Mouse (Mus musculus) forebrain, postnatal 0 days (tissue): Measurements from ENCODE around the gene Efna1. TPM values are rescaled to one million over a fixed set of nuclear protein-coding genes. Genes with fewer than 3 reads are reported as not detected.

Experiments
- ATAC-seq: fragments of 200-750 bp; cut with Nextera tagmentation; 2 replicates; pipeline ENCODE4 v1.8.0; 2017; ENCODE audit warnings: mild to moderate bottlenecking, moderate library complexity
- DNase-seq: peaks from one replicate; pipeline ENCODE4 v3.0.0-alpha.2; 2015
- H3K27ac ChIP-seq: fragments of 300-500 bp; sonication (generic); 2 replicates; pipeline ENCODE4 v1.5.1; 2014; ENCODE audit warnings: low read depth, mild to moderate bottlenecking, antibody characterized with exemption, low read length, moderate library complexity, mixed read lengths
- H3K27me3 ChIP-seq: fragments of 300-500 bp; sonication (generic); 2 replicates; pipeline ENCODE4 v1.6.1; 2014; ENCODE audit warnings: mild to moderate bottlenecking, low read length, mixed read lengths; ENCODE audit not compliant: insufficient read depth
- H3K36me3 ChIP-seq: fragments of 300-500 bp; sonication (generic); 2 replicates; pipeline ENCODE4 v1.6.1; 2014; ENCODE audit warnings: mild to moderate bottlenecking, moderate library complexity; ENCODE audit not compliant: insufficient read depth
- H3K4me1 ChIP-seq: fragments of 300-500 bp; sonication (generic); 2 replicates; pipeline ENCODE4 v1.6.1; 2014; ENCODE audit warnings: antibody characterized with exemption; ENCODE audit not compliant: insufficient read depth
- H3K4me2 ChIP-seq: fragments of 300-500 bp; sonication (generic); 2 replicates; pipeline ENCODE4 v1.6.1; 2014; ENCODE audit warnings: low read depth, mild to moderate bottlenecking, moderate library complexity
- H3K4me3 ChIP-seq: fragments of 300-500 bp; sonication (generic); 2 replicates; pipeline ENCODE4 v1.5.1; 2014; ENCODE audit warnings: low read depth, low read length, mixed read lengths
- H3K9ac ChIP-seq: fragments of 300-500 bp; sonication (generic); 2 replicates; pipeline ENCODE4 v1.6.1; 2014; ENCODE audit warnings: mild to moderate bottlenecking
- H3K9me3 ChIP-seq: fragments of 300-500 bp; sonication (generic); 2 replicates; pipeline ENCODE4 v1.6.1; 2016; ENCODE audit warnings: low read length
- CTCF ChIP-seq: sonication (generic); IDR thresholded peaks from 2 replicates; pipeline ENCODE4 v1.5.1; 2016; ENCODE audit warnings: antibody characterized with exemption, control low read depth, low read depth
- WGBS: fragments of 180-500 bp; shearing (Covaris S2); extraction: QIAGEN DNeasy Blood & Tissue Kit; methylation state at CpG from one replicate; pipeline ENCODE4 v1.1.7; 2014; 5-methylcytosine and 5-hydroxymethylcytosine counted together
- polyA plus RNA-seq: library from polyadenylated mRNA; unstranded; fragments of >200 nt; fragmentation: Nextera tagmentation; extraction: Ambion mirVana; gene quantifications from 2 replicates; pipeline ENCODE4 v1.2.1, GENCODE M21; 2015
- total RNA-seq: library from RNA; depleted of rRNA; stranded (reverse); fragments of >200 nt; gene quantifications from 2 replicates; pipeline ENCODE4 v1.2.3, GENCODE M21; 2014; rRNA removed

Efna1 gene
- total RNA-seq (5.5 and 8.4 TPM in 2 replicates), polyA plus RNA-seq (10.8 and 11.1 TPM in 2 replicates)

DNA sequence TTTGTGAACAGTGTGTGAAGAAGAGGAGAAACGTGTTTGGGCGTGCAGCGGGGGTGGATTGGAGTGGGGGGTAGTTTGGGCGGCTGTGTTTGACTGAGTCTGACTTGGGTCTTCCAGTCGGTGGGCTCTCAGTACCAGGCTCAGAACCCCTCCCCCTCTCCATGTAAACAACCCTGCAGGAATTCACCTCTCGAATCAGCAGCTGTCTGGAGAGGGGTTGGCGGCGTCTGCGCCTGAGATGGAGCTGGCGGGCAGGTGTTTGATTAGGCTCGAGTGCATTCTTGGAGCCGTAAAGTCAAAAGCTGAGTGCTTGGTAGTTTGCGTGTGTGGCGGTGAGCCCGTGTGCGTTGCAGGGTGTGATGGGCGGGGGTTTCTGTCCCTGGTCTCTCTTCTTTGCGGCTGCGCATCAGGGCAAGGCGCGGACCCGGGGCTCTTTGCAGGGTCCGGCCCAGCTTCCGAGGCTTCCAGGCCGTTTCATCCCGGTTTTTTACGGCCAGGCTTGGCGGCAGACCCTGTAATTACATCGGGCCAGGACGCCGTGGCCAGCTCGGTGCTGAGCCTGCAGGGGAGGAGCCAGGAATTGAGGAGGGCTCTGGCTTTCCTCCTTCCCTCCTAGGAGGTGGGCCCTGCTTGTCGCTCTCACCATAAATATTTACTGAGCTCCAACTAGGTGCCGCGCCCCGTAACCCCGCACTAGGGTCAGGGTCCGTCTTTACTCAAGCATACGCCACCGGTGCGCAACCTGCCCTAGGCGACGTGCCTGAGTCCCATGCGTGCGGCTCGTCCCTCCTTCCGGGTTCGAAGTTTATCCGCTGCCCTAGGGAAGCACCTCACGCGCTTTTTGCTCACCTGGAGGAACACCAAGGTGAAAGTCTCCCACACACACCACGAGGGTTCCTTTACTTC is at the start of gene Efna1:
Gene Efna1, minus strand, starts transcription at position 537 of the 906 bp plus-strand sequence.
- Histone ChIP-seq H3K9ac (peak within 1 kb of the TSS; percentile 59), H3K4me1 (0 out of 2 replicates have a peak, but pooled peaks cover 9% of the 10 kb centered on the region), H3K9me3 (no peaks in the 10 kb centered on the region), H3K36me3 (no peaks in the 10 kb centered on the region), H3K27ac (peak within 1 kb of the TSS; percentile 59), H3K4me2 (peak within 1 kb of the TSS; percentile 91), H3K27me3 (no peaks in the 10 kb centered on the region), H3K4me3 (peak within 1 kb of the TSS; percentile 49)
- ATAC-seq (peak; percentile 17), DNase-seq (peak; percentile 61)
- 3% methylated on average over 49 of the region's 52 CpGs for WGBS
- TF ChIP-seq CTCF, result peak; percentile 19; the same call in 1 of the 2 replicates

DNA sequence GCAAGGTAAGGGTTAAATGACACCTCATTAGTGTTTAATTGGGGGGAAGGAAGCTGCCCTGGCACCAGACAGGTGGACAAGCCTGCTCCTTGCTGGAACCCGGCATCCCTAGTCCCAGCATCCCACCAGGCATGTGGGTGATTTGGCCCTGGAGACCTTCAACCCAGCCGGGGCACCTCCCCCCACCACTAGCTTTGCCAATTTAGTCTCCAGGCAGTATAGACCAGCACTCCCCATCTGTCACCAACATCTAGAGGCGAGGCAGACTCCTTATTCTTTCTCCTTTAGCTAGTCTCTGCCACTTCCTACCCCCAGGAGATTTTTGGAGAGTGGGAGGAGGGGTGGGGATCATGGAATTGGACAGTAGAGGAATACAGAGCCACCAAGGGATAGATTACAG is 49.4 kb upstream of the Efna1 start:
- H3K27ac ChIP-seq, result no peak overlapping the region
- no peak for TF ChIP-seq CTCF
- H3K4me2 ChIP-seq, result no peak overlapping the region
- DNase-seq (no peak), ATAC-seq (no peak)
- H3K9me3 ChIP-seq, result no peaks in the 10 kb centered on the region
- H3K4me1 ChIP-seq, result peaks cover 9% of the 10 kb centered on the region
- no peak overlapping the region for H3K4me3 ChIP-seq
- no peak overlapping the region for H3K9ac ChIP-seq
- 39% methylated on average over 3 of the region's 3 CpGs for WGBS
- no peaks in the 10 kb centered on the region for H3K27me3 ChIP-seq
- peaks cover 9% of the 10 kb centered on the region for H3K36me3 ChIP-seq

DNA sequence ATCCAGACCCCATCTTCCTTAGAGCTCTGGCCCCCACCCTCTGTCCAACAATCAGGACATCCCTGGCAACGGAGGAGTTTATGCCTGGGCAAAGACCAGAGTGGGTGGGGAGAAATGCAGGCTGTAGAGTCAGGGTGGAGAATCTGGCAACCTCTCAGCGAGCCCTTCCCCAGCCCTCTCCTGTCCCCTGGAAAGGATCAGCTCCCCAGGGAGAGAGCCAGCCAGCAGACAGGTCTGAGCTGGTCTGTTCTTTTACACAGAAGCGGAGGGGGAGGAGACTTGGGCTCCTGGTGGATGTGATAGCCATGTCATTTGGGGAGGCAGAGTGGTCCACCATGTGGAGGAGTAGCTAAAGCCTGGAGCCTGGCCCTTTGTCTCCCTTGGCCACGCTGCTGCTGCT is 47.7 kb upstream of the Efna1 start:
- Histone ChIP-seq H3K27me3 (no peaks in the 10 kb centered on the region), H3K4me2 (no peak overlapping the region), H3K4me3 (no peak overlapping the region), H3K9ac (no peak overlapping the region), H3K4me1 (peaks cover 9% of the 10 kb centered on the region), H3K9me3 (no peaks in the 10 kb centered on the region), H3K36me3 (peaks cover 3% of the 10 kb centered on the region; the same call in 1 of the 2 replicates), H3K27ac (no peak overlapping the region)
- WGBS, result 25% methylated on average over 4 of the region's 4 CpGs
- ATAC-seq, result no peak
- no peak for DNase-seq
- TF ChIP-seq CTCF, result no peak

DNA sequence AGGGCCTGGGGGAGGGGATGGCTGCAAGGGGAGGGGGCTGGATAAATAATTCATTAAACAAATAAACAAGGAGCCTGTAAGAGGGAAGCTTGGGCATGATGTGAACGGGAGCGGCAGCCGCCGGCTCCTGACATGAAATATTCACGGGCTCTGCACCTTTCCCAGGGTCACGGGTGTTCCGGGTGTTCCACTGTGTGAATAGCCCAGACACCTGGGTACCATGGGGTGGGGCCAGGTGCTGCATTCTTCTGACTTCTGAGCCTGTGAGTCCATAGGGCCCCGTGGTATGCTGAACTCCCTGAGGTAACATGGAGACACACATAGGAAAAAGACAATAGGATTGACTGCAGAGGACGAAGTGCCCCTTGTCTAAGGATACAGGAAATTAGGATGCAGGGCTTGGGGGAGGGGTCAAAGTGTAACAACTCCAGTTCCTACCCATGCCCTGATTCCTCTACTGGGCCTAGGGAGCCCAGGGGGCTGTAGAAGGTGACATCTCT is 46.5 kb upstream of the Efna1 start:
- no peak overlapping the region for H3K4me2 ChIP-seq
- no peak for DNase-seq
- no peak for TF ChIP-seq CTCF
- H3K4me3 ChIP-seq, result no peak overlapping the region
- H3K36me3 ChIP-seq, result no peaks in the 10 kb centered on the region
- H3K27me3 ChIP-seq, result no peaks in the 10 kb centered on the region
- no peak overlapping the region for H3K27ac ChIP-seq
- WGBS, result 63% methylated on average over 9 of the region's 9 CpGs
- no peak overlapping the region for H3K9ac ChIP-seq
- no peak for ATAC-seq
- peaks cover 3% of the 10 kb centered on the region; the same call in 1 of the 2 replicates for H3K4me1 ChIP-seq
- no peaks in the 10 kb centered on the region for H3K9me3 ChIP-seq

DNA sequence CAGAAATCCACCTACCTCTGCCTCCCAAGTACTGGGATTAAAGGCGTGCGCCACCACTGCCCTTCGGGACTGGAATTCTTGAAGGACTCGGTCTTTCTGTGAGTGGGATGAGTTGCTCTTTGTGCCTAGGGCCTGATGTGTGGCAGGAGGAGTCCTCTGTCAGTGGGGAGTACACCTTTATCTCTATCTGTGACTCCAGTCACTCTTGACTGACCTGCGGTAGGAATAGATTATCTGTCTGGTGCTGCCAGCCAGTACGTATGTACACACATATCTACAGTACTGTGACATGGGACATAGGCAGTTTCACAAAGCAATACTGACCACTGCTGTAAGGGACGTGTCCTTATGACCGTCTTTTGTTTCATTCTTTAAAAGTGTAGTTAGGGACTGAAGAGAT is 44.9 kb upstream of the Efna1 start:
- H3K9me3 ChIP-seq, result no peaks in the 10 kb centered on the region
- no peaks in the 10 kb centered on the region for H3K27me3 ChIP-seq
- ATAC-seq (no peak), DNase-seq (no peak)
- H3K27ac ChIP-seq, result no peak overlapping the region
- H3K9ac ChIP-seq, result no peak overlapping the region
- no peak for TF ChIP-seq CTCF
- 92% methylated on average over 8 of the region's 8 CpGs for WGBS
- H3K4me3 ChIP-seq, result no peak overlapping the region
- H3K4me2 ChIP-seq, result no peak overlapping the region
- no peaks in the 10 kb centered on the region for H3K4me1 ChIP-seq
- H3K36me3 ChIP-seq, result no peaks in the 10 kb centered on the region

DNA sequence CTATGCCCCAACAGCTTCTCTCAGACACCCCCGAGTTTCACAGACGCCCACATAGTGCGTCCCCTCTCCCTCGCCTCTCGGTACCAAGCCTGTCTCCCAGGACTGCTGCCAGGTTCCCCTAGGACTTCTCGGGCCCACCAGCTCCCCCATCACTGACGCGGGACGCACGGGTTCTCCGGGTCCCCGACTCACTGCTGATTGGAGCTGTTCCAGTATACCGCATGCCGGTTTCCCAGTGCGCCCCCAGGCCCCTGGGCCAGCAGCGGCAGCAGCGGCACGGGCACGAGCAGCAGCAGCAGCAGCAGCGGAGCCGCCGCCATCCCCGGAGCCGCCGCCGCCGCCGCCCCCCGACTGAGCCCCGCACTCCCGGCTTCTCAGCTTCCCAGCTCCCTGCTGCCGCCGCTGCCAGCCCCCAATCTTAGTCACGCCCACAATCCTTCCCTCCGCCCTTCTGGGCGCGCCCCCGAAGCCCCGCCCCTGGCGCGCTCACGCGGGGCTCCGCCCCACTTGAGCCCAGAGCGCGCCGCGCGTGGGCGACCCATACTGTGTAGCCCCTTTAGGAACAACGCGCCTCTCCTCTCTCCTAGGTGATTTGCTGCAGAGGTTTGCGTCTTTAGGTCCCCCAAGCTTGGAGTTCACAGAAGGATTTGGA is 41.7 kb upstream of the Efna1 start, which contains the start of gene Efna3:
Gene Efna3, minus strand, starts transcription at position 452 of the 652 bp plus-strand sequence.
- 2% methylated on average over 43 of the region's 53 CpGs for WGBS
- H3K36me3 ChIP-seq, result no peaks in the 10 kb centered on the region
- DNase-seq, result peak; percentile 96
- ATAC-seq, result peak; percentile 47
- no peaks in the 10 kb centered on the region for H3K27me3 ChIP-seq
- TF ChIP-seq CTCF, result no peak
- peak within 1 kb of the TSS; percentile 68 for H3K4me3 ChIP-seq
- peak within 1 kb of the TSS; percentile 90 for H3K9ac ChIP-seq
- peak within 1 kb of the TSS; percentile 77 for H3K4me2 ChIP-seq
- peaks cover 7% of the 10 kb centered on the region; the same call in 1 of the 2 replicates for H3K4me1 ChIP-seq
- peak within 1 kb of the TSS; percentile 97 for H3K27ac ChIP-seq
- no peaks in the 10 kb centered on the region for H3K9me3 ChIP-seq
